Mouse (Mus musculus): Measurements from ENCODE around the gene Dgki. TPM values are rescaled to one million over a fixed set of nuclear protein-coding genes. Genes with fewer than 3 reads are reported as not detected.
"Not testable (repeated sequence)": the region's sequence is repeated elsewhere in the genome, so short reads cannot be mapped to it uniquely, and the experiment has no call there.

Gene Dgki
- polyA plus RNA-seq, 1 experiment = 7.5 TPM

- Histone ChIP-seq H3K4me3 (replicated peaks; ENCODE audit: insufficient read depth, low read depth, low read length) (no peak overlapping the region), H3K4me1 (ENCODE audit: control insufficient read depth, insufficient read depth, low read length) (peaks cover 20% of the 10 kb centered on the region), H3K27ac (ENCODE audit: insufficient read depth, low read length) (no peak overlapping the region), H3K27me3 (ENCODE audit: control insufficient read depth, insufficient read depth, low read length) (no peaks in the 10 kb centered on the region)
- TF ChIP-seq CTCF (IDR thresholded peaks at IDR 0.05; ENCODE audit: borderline replicate concordance, insufficient read depth, low read depth, low read length) (no peak), POLR2A (IDR thresholded peaks at IDR 0.05; ENCODE audit: borderline replicate concordance, insufficient read depth, low read length) (no peak)
- DNase-seq = no peak
Observed at GRCm38 (mm10) chr6:37138816-37139215, 161.2 kb downstream of the Dgki start.

DNA sequence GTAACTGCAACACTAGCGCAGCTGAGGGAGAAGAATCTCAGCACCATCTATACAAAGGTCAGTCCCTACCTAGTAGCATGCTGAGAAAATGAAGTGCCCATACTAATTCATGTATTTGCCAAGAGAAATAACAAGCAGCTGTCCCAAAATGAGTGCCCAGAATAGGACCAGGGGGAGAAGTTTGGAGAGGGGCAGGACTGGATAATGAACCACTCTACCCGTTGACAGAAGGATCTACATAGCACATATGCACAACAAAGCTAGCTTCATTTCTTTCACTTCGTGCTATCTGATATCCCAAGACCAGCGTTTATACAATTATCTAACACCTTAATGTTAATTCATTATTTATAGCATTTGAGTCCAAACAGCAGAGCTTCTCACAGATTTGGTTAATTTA lies 168.7 kb downstream of the Dgki start:
- H3K27ac ChIP-seq (ENCODE audit: insufficient read depth, low read length) = no peak overlapping the region
- H3K4me1 ChIP-seq (ENCODE audit: control insufficient read depth, insufficient read depth, low read length) = peaks cover 5% of the 10 kb centered on the region
- no peak overlapping the region for H3K4me3 ChIP-seq (replicated peaks; ENCODE audit: insufficient read depth, low read depth, low read length)
- H3K27me3 ChIP-seq (ENCODE audit: control insufficient read depth, insufficient read depth, low read length) = no peaks in the 10 kb centered on the region
- no peak for TF ChIP-seq CTCF (IDR thresholded peaks at IDR 0.05; ENCODE audit: borderline replicate concordance, insufficient read depth, low read depth, low read length)
- TF ChIP-seq POLR2A (IDR thresholded peaks at IDR 0.05; ENCODE audit: borderline replicate concordance, insufficient read depth, low read length) = no peak
- 51% methylated on average over 4 of the region's 4 CpGs for WGBS
- no peak for DNase-seq

GRCm38 (mm10) chr6:37120417-37121154 lies 179.4 kb downstream of the Dgki start:
- Histone ChIP-seq H3K27ac (ENCODE audit: insufficient read depth, low read length) (no peak overlapping the region), H3K4me1 (ENCODE audit: control insufficient read depth, insufficient read depth, low read length) (no peaks in the 10 kb centered on the region), H3K4me3 (replicated peaks; ENCODE audit: insufficient read depth, low read depth, low read length) (no peak overlapping the region), H3K27me3 (ENCODE audit: control insufficient read depth, insufficient read depth, low read length) (no peaks in the 10 kb centered on the region)
- no peak for TF ChIP-seq POLR2A (IDR thresholded peaks at IDR 0.05; ENCODE audit: borderline replicate concordance, insufficient read depth, low read length)
- TF ChIP-seq CTCF (IDR thresholded peaks at IDR 0.05; ENCODE audit: borderline replicate concordance, insufficient read depth, low read depth, low read length) = no peak
- no peak for DNase-seq
- WGBS = 84% methylated on average over 19 of the region's 19 CpGs

DNA sequence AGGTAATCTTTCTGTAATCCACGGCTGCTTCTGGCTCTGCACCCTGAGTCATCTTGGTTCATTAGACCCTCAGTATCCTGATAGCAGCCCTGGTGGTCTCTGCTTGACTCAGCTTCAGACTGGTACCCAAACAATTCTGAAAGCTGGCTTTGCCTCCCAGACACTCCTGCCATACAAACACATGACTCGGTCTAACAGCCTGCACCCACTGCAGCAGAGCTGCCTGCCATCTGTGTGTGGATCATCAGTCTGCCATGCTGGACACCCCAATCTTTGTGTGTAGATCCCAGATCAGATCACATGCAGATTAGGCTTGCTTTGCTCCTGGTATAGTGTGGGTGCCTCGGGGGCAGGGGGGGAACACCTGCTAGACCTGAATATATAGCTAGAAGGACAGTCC lies 180.8 kb downstream of the Dgki start:
- TF ChIP-seq POLR2A (IDR thresholded peaks at IDR 0.05; ENCODE audit: borderline replicate concordance, insufficient read depth, low read length) (no peak), CTCF (IDR thresholded peaks at IDR 0.05; ENCODE audit: borderline replicate concordance, insufficient read depth, low read depth, low read length) (no peak)
- no peak overlapping the region for H3K4me3 ChIP-seq (replicated peaks; ENCODE audit: insufficient read depth, low read depth, low read length)
- no peaks in the 10 kb centered on the region for H3K27me3 ChIP-seq (ENCODE audit: control insufficient read depth, insufficient read depth, low read length)
- no peaks in the 10 kb centered on the region for H3K4me1 ChIP-seq (ENCODE audit: control insufficient read depth, insufficient read depth, low read length)
- no peak overlapping the region for H3K27ac ChIP-seq (ENCODE audit: insufficient read depth, low read length)
- DNase-seq = no peak
- 66% methylated on average over 3 of the region's 3 CpGs for WGBS

DNA sequence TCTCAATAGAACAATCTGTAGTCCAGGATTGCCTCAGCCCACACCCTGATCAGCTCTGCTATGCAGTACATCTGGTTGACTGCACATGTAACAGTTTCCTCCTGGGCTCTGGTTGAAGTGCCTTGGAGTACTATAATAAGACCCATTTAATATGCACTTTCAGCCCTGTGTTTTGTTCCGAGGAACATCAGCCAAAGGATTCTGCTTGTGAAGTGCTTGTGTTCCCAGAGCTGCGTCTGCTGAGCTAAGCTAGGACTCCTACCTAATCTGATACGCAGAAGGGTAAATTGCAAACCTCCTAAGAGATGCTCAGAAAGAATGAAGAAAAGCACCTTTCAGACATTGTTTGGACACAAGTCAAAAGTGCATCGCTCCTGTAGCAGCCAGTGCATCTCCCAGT lies 186.9 kb downstream of the Dgki start:
- Histone ChIP-seq H3K4me1 (ENCODE audit: control insufficient read depth, insufficient read depth, low read length) (no peaks in the 10 kb centered on the region), H3K27ac (ENCODE audit: insufficient read depth, low read length) (no peak overlapping the region), H3K4me3 (replicated peaks; ENCODE audit: insufficient read depth, low read depth, low read length) (no peak overlapping the region), H3K27me3 (ENCODE audit: control insufficient read depth, insufficient read depth, low read length) (no peaks in the 10 kb centered on the region)
- 83% methylated on average over 4 of the region's 4 CpGs for WGBS
- DNase-seq = no peak
- TF ChIP-seq POLR2A (IDR thresholded peaks at IDR 0.05; ENCODE audit: borderline replicate concordance, insufficient read depth, low read length) (no peak), CTCF (IDR thresholded peaks at IDR 0.05; ENCODE audit: borderline replicate concordance, insufficient read depth, low read depth, low read length) (no peak)

- not testable (repeated sequence) for H3K27me3 ChIP-seq (ENCODE audit: control insufficient read depth, insufficient read depth, low read length); H3K4me1 ChIP-seq (ENCODE audit: control insufficient read depth, insufficient read depth, low read length); H3K4me3 ChIP-seq (replicated peaks; ENCODE audit: insufficient read depth, low read depth, low read length); DNase-seq; H3K27ac ChIP-seq (ENCODE audit: insufficient read depth, low read length)
- WGBS = 90% methylated on average over 6 of the region's 6 CpGs
Observed at GRCm38 (mm10) chr6:37106236-37106635, 193.7 kb downstream of the Dgki start.

DNA sequence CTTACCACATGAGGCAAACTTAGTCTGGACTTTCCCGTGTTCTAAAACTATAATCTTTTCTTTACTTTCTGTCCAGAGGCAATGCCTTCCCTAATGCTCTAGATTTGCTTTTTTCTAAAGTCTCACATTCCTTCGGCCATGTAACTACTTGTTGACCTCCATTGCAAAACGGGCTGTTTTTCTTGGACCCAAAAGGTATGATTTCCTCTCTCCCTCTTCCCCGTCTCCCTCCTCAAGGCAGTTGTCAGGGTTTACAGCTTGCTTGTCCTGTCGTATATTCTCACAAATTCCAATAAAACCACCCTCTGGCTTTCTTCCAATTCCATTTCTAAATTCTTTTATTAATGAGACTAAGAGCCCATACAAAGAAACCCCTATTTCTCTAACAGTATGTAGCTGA lies 199.6 kb downstream of the Dgki start:
- peaks cover 2% of the 10 kb centered on the region; the same call in 1 of the 2 replicates for H3K4me1 ChIP-seq (ENCODE audit: control insufficient read depth, insufficient read depth, low read length)
- no peak for TF ChIP-seq CTCF (IDR thresholded peaks at IDR 0.05; ENCODE audit: borderline replicate concordance, insufficient read depth, low read depth, low read length)
- TF ChIP-seq POLR2A (IDR thresholded peaks at IDR 0.05; ENCODE audit: borderline replicate concordance, insufficient read depth, low read length) = no peak
- H3K4me3 ChIP-seq (replicated peaks; ENCODE audit: insufficient read depth, low read depth, low read length) = no peak overlapping the region
- WGBS = 86% methylated on average over 5 of the region's 5 CpGs
- H3K27me3 ChIP-seq (ENCODE audit: control insufficient read depth, insufficient read depth, low read length) = no peaks in the 10 kb centered on the region
- no peak overlapping the region for H3K27ac ChIP-seq (ENCODE audit: insufficient read depth, low read length)
- DNase-seq = no peak

DNA sequence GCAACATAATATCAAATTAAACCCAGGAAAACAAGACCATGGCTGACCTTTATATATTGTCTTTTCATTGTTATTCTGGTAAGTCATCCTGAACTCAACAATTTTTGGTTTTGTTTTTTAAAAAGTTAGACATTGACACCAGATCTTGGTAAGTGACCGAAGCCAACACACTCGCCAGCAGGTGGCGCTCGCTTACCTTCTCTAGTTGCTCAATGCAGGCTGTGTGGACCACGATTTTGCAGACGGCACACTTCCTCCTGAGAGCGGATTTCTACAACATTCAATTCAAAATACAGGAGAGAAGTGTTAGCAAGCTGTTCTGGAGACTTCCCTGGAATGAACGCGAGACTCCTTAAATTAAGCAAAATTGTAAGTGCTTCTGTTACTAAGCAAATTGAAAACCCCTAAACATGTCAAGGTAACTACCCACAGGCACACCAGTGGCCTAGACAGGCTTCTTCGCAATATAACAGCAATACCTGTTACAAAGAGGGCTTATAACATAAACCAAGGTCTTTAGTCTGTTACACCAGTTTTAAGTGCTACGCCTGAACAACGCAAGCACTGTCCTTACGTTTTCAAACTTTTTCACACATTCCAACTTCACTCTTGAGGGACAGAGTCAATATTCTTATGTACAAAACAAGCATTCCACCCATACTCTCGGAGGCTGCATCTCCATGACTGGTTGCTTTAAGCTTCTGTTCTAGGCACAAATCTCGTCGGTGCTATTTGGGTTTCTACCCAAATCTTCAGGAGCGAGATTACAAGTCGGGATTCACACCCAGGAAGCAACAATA lies 202.4 kb downstream of the Dgki start:
- H3K27ac ChIP-seq (ENCODE audit: insufficient read depth, low read length) = no peak overlapping the region
- H3K4me1 ChIP-seq (ENCODE audit: control insufficient read depth, insufficient read depth, low read length) = no peaks in the 10 kb centered on the region
- H3K4me3 ChIP-seq (replicated peaks; ENCODE audit: insufficient read depth, low read depth, low read length) = no peak overlapping the region
- 50% methylated on average over 18 of the region's 18 CpGs for WGBS
- TF ChIP-seq CTCF (IDR thresholded peaks at IDR 0.05; ENCODE audit: borderline replicate concordance, insufficient read depth, low read depth, low read length) = peak; percentile 97
- TF ChIP-seq POLR2A (IDR thresholded peaks at IDR 0.05; ENCODE audit: borderline replicate concordance, insufficient read depth, low read length) = no peak
- no peaks in the 10 kb centered on the region for H3K27me3 ChIP-seq (ENCODE audit: control insufficient read depth, insufficient read depth, low read length)
- DNase-seq = peak; percentile 76 to 83

Data from cerebellum, adult 2 months (tissue).